Mouse (Mus musculus): ENCODE data around the gene Dusp10. TPM values are rescaled to one million over a fixed set of nuclear protein-coding genes. Genes with fewer than 3 reads are reported as not detected.
A peak's percentile ranks its signal among the peaks of the same experiment; 100 is the strongest.

Dusp10 gene
- polyA plus RNA-seq, 1 experiment = 9.1 TPM

GRCm38 (mm10) chr1:184037802-184038201 is 24.7 kb downstream of the Dusp10 start:
- Histone ChIP-seq H3K36me3 (ENCODE audit: control insufficient read depth, insufficient read depth) (peaks cover 56% of the 10 kb centered on the region), H3K79me2 (ENCODE audit: control insufficient read depth, insufficient read depth) (peaks cover 85% of the 10 kb centered on the region), H3ac (ENCODE audit: control insufficient read depth, insufficient read length, low read depth) (no peak overlapping the region), H3K79me3 (ENCODE audit: low read depth) (peaks cover 72% of the 10 kb centered on the region), H3K4me3 (ENCODE audit: insufficient read depth, poor library complexity, severe bottlenecking) (no peak overlapping the region), H3K27me3 (ENCODE audit: control insufficient read depth, insufficient read depth, insufficient read length) (no peaks in the 10 kb centered on the region)
- no peak for TF ChIP-seq MYOD1 (IDR thresholded peaks at IDR 0.05; ENCODE audit: control insufficient read depth, insufficient read length, low read depth)
- TF ChIP-seq FOSL1 (IDR thresholded peaks at IDR 0.05; ENCODE audit: insufficient read depth, low read length, poor library complexity, severe bottlenecking) = no peak
- no peak for TF ChIP-seq USF1 (IDR thresholded peaks at IDR 0.05; ENCODE audit: low read depth)
- TF ChIP-seq MAX (IDR thresholded peaks at IDR 0.05) = no peak
- no peak for TF ChIP-seq CTCF (IDR thresholded peaks at IDR 0.05; ENCODE audit: control insufficient read depth, insufficient read depth, insufficient read length)
- TF ChIP-seq MYOG (IDR thresholded peaks at IDR 0.05; ENCODE audit: control insufficient read depth, extremely low read depth, insufficient read length) = no peak
- no peak for TF ChIP-seq CEBPB (IDR thresholded peaks at IDR 0.05; ENCODE audit: low read depth)

GRCm38 (mm10) chr1:184039301-184039700 is 26.2 kb downstream of the Dusp10 start:
- TF ChIP-seq CEBPB (IDR thresholded peaks at IDR 0.05; ENCODE audit: low read depth) = no peak
- TF ChIP-seq FOSL1 (IDR thresholded peaks at IDR 0.05; ENCODE audit: insufficient read depth, low read length, poor library complexity, severe bottlenecking) = no peak
- TF ChIP-seq USF1 (IDR thresholded peaks at IDR 0.05; ENCODE audit: low read depth) = no peak
- no peak for TF ChIP-seq MYOG (IDR thresholded peaks at IDR 0.05; ENCODE audit: control insufficient read depth, extremely low read depth, insufficient read length)
- no peak for TF ChIP-seq MAX (IDR thresholded peaks at IDR 0.05)
- no peak for TF ChIP-seq MYOD1 (IDR thresholded peaks at IDR 0.05; ENCODE audit: control insufficient read depth, insufficient read length, low read depth)
- TF ChIP-seq CTCF (IDR thresholded peaks at IDR 0.05; ENCODE audit: control insufficient read depth, insufficient read depth, insufficient read length) = no peak

GRCm38 (mm10) chr1:184040181-184040580 is 27.1 kb downstream of the Dusp10 start:
- Histone ChIP-seq H3K4me3 (ENCODE audit: insufficient read depth, poor library complexity, severe bottlenecking) (no peak overlapping the region), H3K36me3 (ENCODE audit: control insufficient read depth, insufficient read depth) (peaks cover 67% of the 10 kb centered on the region), H3K79me3 (ENCODE audit: low read depth) (peaks cover 88% of the 10 kb centered on the region), H3K79me2 (ENCODE audit: control insufficient read depth, insufficient read depth) (peaks cover 100% of the 10 kb centered on the region), H3ac (ENCODE audit: control insufficient read depth, insufficient read length, low read depth) (no peak overlapping the region), H3K27me3 (ENCODE audit: control insufficient read depth, insufficient read depth, insufficient read length) (no peaks in the 10 kb centered on the region)
- no peak for TF ChIP-seq MYOG (IDR thresholded peaks at IDR 0.05; ENCODE audit: control insufficient read depth, extremely low read depth, insufficient read length)
- TF ChIP-seq CEBPB (IDR thresholded peaks at IDR 0.05; ENCODE audit: low read depth) = no peak
- no peak for TF ChIP-seq MYOD1 (IDR thresholded peaks at IDR 0.05; ENCODE audit: control insufficient read depth, insufficient read length, low read depth)
- TF ChIP-seq CTCF (IDR thresholded peaks at IDR 0.05; ENCODE audit: control insufficient read depth, insufficient read depth, insufficient read length) = no peak
- no peak for TF ChIP-seq MAX (IDR thresholded peaks at IDR 0.05)
- TF ChIP-seq FOSL1 (IDR thresholded peaks at IDR 0.05; ENCODE audit: insufficient read depth, low read length, poor library complexity, severe bottlenecking) = no peak
- TF ChIP-seq USF1 (IDR thresholded peaks at IDR 0.05; ENCODE audit: low read depth) = no peak

More at GRCm38 (mm10) chr1:184039301-184039700, 26.2 kb downstream of the Dusp10 start:
- H3K79me2 ChIP-seq (ENCODE audit: control insufficient read depth, insufficient read depth) = peaks cover 100% of the 10 kb centered on the region
- no peak overlapping the region for H3ac ChIP-seq (ENCODE audit: control insufficient read depth, insufficient read length, low read depth)
- no peak overlapping the region for H3K4me3 ChIP-seq (ENCODE audit: insufficient read depth, poor library complexity, severe bottlenecking)
- peaks cover 60% of the 10 kb centered on the region for H3K36me3 ChIP-seq (ENCODE audit: control insufficient read depth, insufficient read depth)
- H3K27me3 ChIP-seq (ENCODE audit: control insufficient read depth, insufficient read depth, insufficient read length) = no peaks in the 10 kb centered on the region
- peaks cover 86% of the 10 kb centered on the region for H3K79me3 ChIP-seq (ENCODE audit: low read depth)

- TF ChIP-seq MYOD1 (IDR thresholded peaks at IDR 0.05; ENCODE audit: control insufficient read depth, insufficient read length, low read depth) (no peak), MAX (IDR thresholded peaks at IDR 0.05) (no peak), MYOG (IDR thresholded peaks at IDR 0.05; ENCODE audit: control insufficient read depth, extremely low read depth, insufficient read length) (no peak), CTCF (IDR thresholded peaks at IDR 0.05; ENCODE audit: control insufficient read depth, insufficient read depth, insufficient read length) (no peak), FOSL1 (IDR thresholded peaks at IDR 0.05; ENCODE audit: insufficient read depth, low read length, poor library complexity, severe bottlenecking) (no peak), CEBPB (IDR thresholded peaks at IDR 0.05; ENCODE audit: low read depth) (no peak), USF1 (IDR thresholded peaks at IDR 0.05; ENCODE audit: low read depth) (no peak)
Measured at GRCm38 (mm10) chr1:184040906-184041305, 27.8 kb downstream of the Dusp10 start.

GRCm38 (mm10) chr1:184041778-184042573 is 28.9 kb downstream of the Dusp10 start:
- peak overlapping the region; percentile 54 for H3ac ChIP-seq (ENCODE audit: control insufficient read depth, insufficient read length, low read depth)
- H3K27me3 ChIP-seq (ENCODE audit: control insufficient read depth, insufficient read depth, insufficient read length) = no peaks in the 10 kb centered on the region
- H3K79me3 ChIP-seq (ENCODE audit: low read depth) = peaks cover 83% of the 10 kb centered on the region
- peaks cover 100% of the 10 kb centered on the region for H3K79me2 ChIP-seq (ENCODE audit: control insufficient read depth, insufficient read depth)
- H3K36me3 ChIP-seq (ENCODE audit: control insufficient read depth, insufficient read depth) = peaks cover 67% of the 10 kb centered on the region
- H3K4me3 ChIP-seq (ENCODE audit: insufficient read depth, poor library complexity, severe bottlenecking) = no peak overlapping the region
- TF ChIP-seq MAX (IDR thresholded peaks at IDR 0.05) (no peak), MYOG (IDR thresholded peaks at IDR 0.05; ENCODE audit: control insufficient read depth, extremely low read depth, insufficient read length) (no peak), CTCF (IDR thresholded peaks at IDR 0.05; ENCODE audit: control insufficient read depth, insufficient read depth, insufficient read length) (no peak), CEBPB (IDR thresholded peaks at IDR 0.05; ENCODE audit: low read depth) (no peak), MYOD1 (IDR thresholded peaks at IDR 0.05; ENCODE audit: control insufficient read depth, insufficient read length, low read depth) (no peak), USF1 (IDR thresholded peaks at IDR 0.05; ENCODE audit: low read depth) (no peak), FOSL1 (IDR thresholded peaks at IDR 0.05; ENCODE audit: insufficient read depth, low read length, poor library complexity, severe bottlenecking) (no peak)

More at GRCm38 (mm10) chr1:184040906-184041305, 27.8 kb downstream of the Dusp10 start:
- no peak overlapping the region for H3K4me3 ChIP-seq (ENCODE audit: insufficient read depth, poor library complexity, severe bottlenecking)
- no peak overlapping the region for H3ac ChIP-seq (ENCODE audit: control insufficient read depth, insufficient read length, low read depth)
- H3K27me3 ChIP-seq (ENCODE audit: control insufficient read depth, insufficient read depth, insufficient read length) = no peaks in the 10 kb centered on the region
- peaks cover 100% of the 10 kb centered on the region for H3K79me2 ChIP-seq (ENCODE audit: control insufficient read depth, insufficient read depth)
- peaks cover 90% of the 10 kb centered on the region for H3K79me3 ChIP-seq (ENCODE audit: low read depth)
- peaks cover 72% of the 10 kb centered on the region for H3K36me3 ChIP-seq (ENCODE audit: control insufficient read depth, insufficient read depth)

Measured in C2C12 (cell line).